ENCODE assay signal across 13 mouse cellular contexts in the genomic region with DNA sequence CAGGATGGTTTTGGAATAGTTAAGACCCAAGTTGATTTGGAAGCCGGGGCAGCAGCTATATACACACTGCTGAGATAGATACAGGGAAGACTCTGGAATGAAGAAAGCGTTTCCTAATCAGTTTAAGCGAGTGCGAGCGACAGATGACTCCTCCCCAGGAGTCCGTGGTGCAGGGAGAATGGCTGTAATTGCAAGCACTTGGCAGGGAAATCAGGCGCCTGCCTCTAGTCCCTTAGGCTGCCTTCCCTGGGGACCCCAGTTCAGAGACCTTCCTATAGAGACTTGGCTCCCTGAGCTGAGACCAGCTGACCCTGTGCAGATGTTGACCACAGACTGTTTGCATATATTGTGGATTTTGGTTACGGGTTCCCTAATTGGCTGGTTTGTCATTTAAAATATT.
DNase-seq lines count a peak whose midpoint lies in the region; ATAC-seq and TF ChIP-seq lines count a peak whose summit lies in the region.
"Had no signal": no experiment of that assay in that cellular context is flagged by ENCODE, and none has a peak within 500 bp of the region (broad histone marks: within the 10 kb centered on the region; RNA-seq: fewer than 3 reads in every experiment).

No protein-coding gene starts in this region.

- no peak for TF ChIP-seq POLR2A in heart, adult 2 months (IDR thresholded peaks at IDR 0.05; ENCODE audit: insufficient read depth, low read depth, low read length)

- 15% methylated on average over 8 of the region's 8 CpGs for WGBS in heart, embryonic 13.5 days
- 17% methylated on average over 8 of the region's 8 CpGs for WGBS in heart, adult 2 months
- 24% methylated on average over 8 of the region's 8 CpGs for WGBS in midbrain, embryonic 14.5 days
- 35% methylated on average over 8 of the region's 8 CpGs for WGBS in midbrain, embryonic 10.5 days
- 19% methylated on average over 8 of the region's 8 CpGs for WGBS in stomach, postnatal 0 days

- ATAC-seq in heart, embryonic 13.5 days (ENCODE audit: extremely low read depth, insufficient number of reproducible peaks, low FRiP score, low TSS enrichment), result no peak
- no peak for ATAC-seq in midbrain, embryonic 14.5 days (ENCODE audit: low FRiP score, low TSS enrichment)
- ATAC-seq in stomach, postnatal 0 days (ENCODE audit: low FRiP score, low TSS enrichment), result no peak

- H3K4me2 ChIP-seq in heart, embryonic 13.5 days, result peak overlapping the region; percentile 31
- no peak overlapping the region for H3K4me2 ChIP-seq in midbrain, embryonic 14.5 days (ENCODE audit: low read length)
- H3K4me2 ChIP-seq in stomach, postnatal 0 days (replicated peaks; ENCODE audit: low read depth), result no peak overlapping the region
- H3K4me2 ChIP-seq: heart, embryonic 11.5 days; limb, embryonic 12.5 days had no signal

- TF ChIP-seq CTCF in heart, adult 2 months (IDR thresholded peaks at IDR 0.05), result no peak
- TF ChIP-seq CTCF in stomach, postnatal 0 days (IDR thresholded peaks at IDR 0.05; ENCODE audit: low read depth), result no peak

- intact Hi-C loops in heart, adult 2 months (cut with DNase I), result no loop called here

- H3K27me3 ChIP-seq in heart, embryonic 13.5 days (replicated peaks), result peaks cover 69% of the 10 kb centered on the region
- no peaks in the 10 kb centered on the region for H3K27me3 ChIP-seq in heart, adult 2 months (ENCODE audit: control insufficient read depth, insufficient read depth, low read length)
- 0 out of 2 replicates have a peak, but pooled peaks cover 3% of the 10 kb centered on the region for H3K27me3 ChIP-seq in midbrain, embryonic 14.5 days (ENCODE audit: control insufficient read depth, insufficient read depth, low read length)
- H3K27me3 ChIP-seq in midbrain, embryonic 10.5 days (ENCODE audit: low read depth, poor library complexity, severe bottlenecking), result peaks cover 51% of the 10 kb centered on the region
- H3K27me3 ChIP-seq in stomach, postnatal 0 days (ENCODE audit: control insufficient read depth, insufficient read depth, low read length), result 0 out of 2 replicates have a peak, but pooled peaks cover 2% of the 10 kb centered on the region

- H3K9ac ChIP-seq in heart, embryonic 13.5 days, result no peak overlapping the region
- no peak overlapping the region for H3K9ac ChIP-seq in heart, adult 2 months (ENCODE audit: low read depth, low read length)
- no peak overlapping the region for H3K9ac ChIP-seq in midbrain, embryonic 14.5 days (replicated peaks; ENCODE audit: low read length)
- no peak overlapping the region for H3K9ac ChIP-seq in stomach, postnatal 0 days (ENCODE audit: low read length)
- H3K9ac ChIP-seq: limb, embryonic 12.5 days had no signal

- no peak overlapping the region for H3K27ac ChIP-seq in heart, embryonic 13.5 days (replicated peaks)
- H3K27ac ChIP-seq in heart, adult 2 months, result no peak overlapping the region
- H3K27ac ChIP-seq in midbrain, embryonic 14.5 days (replicated peaks; ENCODE audit: low read depth, low read length), result no peak overlapping the region
- no peak overlapping the region for H3K27ac ChIP-seq in midbrain, embryonic 10.5 days (replicated peaks)
- H3K27ac ChIP-seq in stomach, postnatal 0 days (replicated peaks), result no peak overlapping the region
- H3K27ac ChIP-seq: limb, embryonic 12.5 days had no signal

- no peaks in the 10 kb centered on the region for H3K79me2 ChIP-seq in heart, adult 2 months (replicated peaks; ENCODE audit: control insufficient read depth, insufficient read depth, low read length)

- DNase-seq in adrenal gland, postnatal 14 days, result peak; percentile 17
- no peak for DNase-seq in adrenal gland, adult 18-20 months (ENCODE audit: low spot score in 2 of 2)
- DNase-seq in heart, adult 2 months, result no peak
- DNase-seq in midbrain, embryonic 14.5 days, result peak; percentile 61
- no peak for DNase-seq in midbrain, embryonic 10.5 days (ENCODE audit: low spot score)
- DNase-seq in cerebellum, postnatal 36 days, result peak; percentile 47 to 51
- DNase-seq in stomach, postnatal 0 days (ENCODE audit: low spot score), result no peak
- DNase-seq: adrenal gland, postnatal 25 days; spleen, adult 18-20 months had no signal

- no peak overlapping the region for H3K4me3 ChIP-seq in heart, embryonic 13.5 days
- no peak overlapping the region for H3K4me3 ChIP-seq in heart, adult 2 months
- H3K4me3 ChIP-seq in midbrain, embryonic 14.5 days (replicated peaks; ENCODE audit: low read depth, low read length), result no peak overlapping the region
- no peak overlapping the region for H3K4me3 ChIP-seq in midbrain, embryonic 10.5 days
- H3K4me3 ChIP-seq in stomach, postnatal 0 days (ENCODE audit: low read depth, low read length), result no peak overlapping the region
- H3K4me3 ChIP-seq: limb, embryonic 12.5 days; megakaryocyte, embryonic 14.5 days had no signal

- TF ChIP-seq EP300 in heart, adult 2 months (IDR thresholded peaks at IDR 0.05; ENCODE audit: insufficient read depth, low read depth, low read length), result no peak
- no peak for TF ChIP-seq EP300 in stomach, postnatal 0 days (optimal IDR thresholded peaks at IDR 0.05)

- no peaks in the 10 kb centered on the region for H3K9me3 ChIP-seq in heart, embryonic 13.5 days
- H3K9me3 ChIP-seq in midbrain, embryonic 14.5 days (ENCODE audit: control insufficient read depth, low read length), result no peaks in the 10 kb centered on the region
- H3K9me3 ChIP-seq in midbrain, embryonic 10.5 days (replicated peaks), result no peaks in the 10 kb centered on the region
- H3K9me3 ChIP-seq in stomach, postnatal 0 days (ENCODE audit: control insufficient read depth, low read length), result no peaks in the 10 kb centered on the region
- H3K9me3 ChIP-seq: limb, embryonic 12.5 days; megakaryocyte, embryonic 14.5 days had no signal

- H3K36me3 ChIP-seq in heart, embryonic 13.5 days, result no peaks in the 10 kb centered on the region
- H3K36me3 ChIP-seq in heart, adult 2 months (ENCODE audit: control insufficient read depth, insufficient read depth, low read length), result no peaks in the 10 kb centered on the region
- H3K36me3 ChIP-seq in midbrain, embryonic 14.5 days (ENCODE audit: control insufficient read depth, insufficient read depth, low read length), result no peaks in the 10 kb centered on the region
- no peaks in the 10 kb centered on the region for H3K36me3 ChIP-seq in midbrain, embryonic 10.5 days
- H3K36me3 ChIP-seq in stomach, postnatal 0 days (ENCODE audit: control insufficient read depth, insufficient read depth, low read length), result no peaks in the 10 kb centered on the region
- H3K36me3 ChIP-seq: limb, embryonic 12.5 days had no signal

- H3K4me1 ChIP-seq in heart, embryonic 13.5 days, result peaks cover 15% of the 10 kb centered on the region; the same call in 1 of the 2 replicates
- H3K4me1 ChIP-seq in heart, adult 2 months (ENCODE audit: control insufficient read depth, insufficient read depth, low read length), result peaks cover 2% of the 10 kb centered on the region
- peaks cover 20% of the 10 kb centered on the region for H3K4me1 ChIP-seq in midbrain, embryonic 14.5 days (ENCODE audit: control insufficient read depth, insufficient read depth, low read length)
- H3K4me1 ChIP-seq in midbrain, embryonic 10.5 days, result peaks cover 42% of the 10 kb centered on the region
- no peaks in the 10 kb centered on the region for H3K4me1 ChIP-seq in stomach, postnatal 0 days (replicated peaks; ENCODE audit: control insufficient read depth, insufficient read depth)
- H3K4me1 ChIP-seq: megakaryocyte, embryonic 14.5 days had no signal

Comparison
In these comparisons a context has a peak if more than half of its experiments do, and no peak if none do; other contexts are left out.
1. DNase-seq: peak in adrenal gland, postnatal 14 days (single experiment), midbrain, embryonic 14.5 days (single experiment) and cerebellum, postnatal 36 days (2 of 2); none in adrenal gland, adult 18-20 months (0 of 2), heart, adult 2 months (0 of 2), midbrain, embryonic 10.5 days (single experiment) and stomach, postnatal 0 days (single experiment).